Mouse (Mus musculus): ENCODE measurements around the gene Il18rap. TPM values are rescaled to one million over a fixed set of nuclear protein-coding genes. Genes with fewer than 3 reads are reported as not detected.

Il18rap gene
- 0.11 TPM for polyA plus RNA-seq (2014; fragmentation: Illumina TruSeq; extraction: RNeasy Lipid Tissue Mini Kit (QIAGEN cat#74804); ENCODE audit: low read depth, low replicate concordance)

DNA sequence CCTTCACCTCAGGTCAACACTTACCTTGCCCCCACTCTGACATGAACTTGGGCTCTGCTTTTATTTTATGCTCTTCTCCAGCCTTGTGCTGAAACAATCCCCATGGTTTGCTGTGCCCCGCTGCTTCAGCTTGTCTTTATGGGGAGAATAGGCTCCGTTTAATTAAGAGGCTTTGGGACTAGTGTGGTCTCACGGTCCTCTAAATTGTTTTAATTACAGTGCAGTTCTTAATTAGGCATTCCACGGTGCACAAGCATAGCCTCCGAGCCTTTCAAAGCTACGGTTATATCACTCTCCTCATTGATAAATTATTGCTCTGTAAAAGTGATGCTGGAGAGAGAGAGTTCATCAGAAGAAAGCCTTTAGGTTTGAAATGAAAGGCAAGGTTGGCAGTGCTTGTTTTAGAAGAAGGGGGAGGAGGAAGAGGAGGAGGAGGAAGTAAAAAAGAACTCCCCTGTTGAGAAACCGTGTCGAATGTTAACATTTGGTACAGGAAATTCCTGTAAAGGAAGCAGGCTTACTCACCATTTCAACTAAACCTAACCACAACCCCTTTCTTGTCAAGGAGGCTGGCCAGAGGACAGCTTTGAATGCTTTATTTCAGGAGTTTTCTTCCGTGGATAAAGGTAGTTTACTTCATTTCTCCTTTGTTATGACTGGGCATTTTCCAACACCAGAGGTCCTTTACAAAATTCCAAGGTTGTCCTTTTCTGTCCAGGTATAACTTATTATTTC lies at the start of gene Il18rap:
Il18rap (plus strand) TSS at position 512 of the 735 bp plus-strand sequence.

DNA sequence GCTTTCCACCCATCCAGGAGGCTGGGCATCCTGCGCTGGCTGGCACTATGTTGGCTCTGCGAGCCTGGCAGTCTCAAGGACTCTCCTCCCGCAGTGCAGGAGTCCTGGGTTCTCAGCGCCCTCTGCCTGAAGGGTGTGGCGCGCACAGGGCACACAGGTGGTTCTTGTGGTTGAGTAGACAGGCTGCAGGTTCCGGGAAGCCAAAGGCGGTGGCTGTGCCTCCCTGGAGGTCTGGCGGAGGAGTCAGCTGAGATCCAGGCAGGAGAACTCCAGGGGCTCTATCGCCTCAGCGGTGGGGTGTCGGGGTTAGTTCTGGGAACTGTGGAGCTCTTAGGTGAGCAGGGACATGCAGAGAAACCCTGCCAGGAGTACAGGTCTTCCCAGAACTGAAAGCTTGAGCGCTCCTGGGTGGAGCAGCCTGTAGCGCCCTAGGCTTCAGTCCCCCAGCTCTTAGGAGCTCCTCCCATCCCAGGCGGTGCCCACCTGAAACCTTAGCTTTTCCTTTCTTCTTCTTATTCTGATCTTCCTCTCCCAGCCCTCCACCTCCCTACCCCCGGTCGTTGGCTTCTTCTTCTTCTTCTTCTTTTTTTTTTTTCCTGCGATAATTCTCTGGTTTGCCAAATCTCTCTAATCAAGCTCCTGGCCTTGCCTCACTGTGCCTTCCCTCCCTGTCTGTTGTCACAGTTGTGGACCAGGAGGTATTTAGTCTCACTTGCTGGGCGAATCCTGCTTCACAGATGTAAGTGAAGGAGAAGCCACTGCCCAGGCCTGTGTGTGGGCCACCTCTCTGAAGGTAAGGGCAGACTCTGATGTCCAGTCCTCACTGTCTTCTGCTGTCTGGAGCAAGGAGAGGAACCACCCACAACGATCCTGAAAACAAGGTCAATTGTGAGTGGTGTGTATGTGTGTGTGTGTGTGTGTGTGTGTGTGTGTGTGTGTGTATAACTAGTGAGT lies 49.4 kb upstream of the Il18rap start, which contains the start of gene Il18r1:
Il18r1 (plus strand) TSS at position 76 of the 954 bp plus-strand sequence.

DNA sequence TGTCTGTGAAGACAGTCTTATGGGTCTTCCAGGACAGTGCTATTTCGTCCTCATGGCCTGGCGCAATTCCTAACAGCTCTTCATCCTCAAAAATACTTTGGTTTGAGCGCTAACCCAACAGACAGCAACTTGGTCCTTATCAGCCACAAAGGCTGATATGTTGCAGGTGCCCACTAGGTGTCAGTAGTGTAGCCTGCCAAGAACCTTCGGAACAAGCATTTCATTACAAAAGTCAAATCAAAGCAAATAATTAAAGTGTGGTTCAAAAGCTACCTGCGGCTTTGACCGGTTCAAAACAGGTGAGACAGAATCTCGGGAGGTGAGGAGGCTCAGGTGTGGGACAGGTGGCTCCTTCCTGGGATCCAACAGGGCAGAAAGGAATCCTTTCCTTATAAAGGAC lies 64.6 kb downstream of the Il18rap start, which contains the start of gene Slc9a4:
Slc9a4 (plus strand) TSS at position 298 of the 400 bp plus-strand sequence.

Other genes starting within 250 kb of the Il18rap start
- 0.77 TPM for gene Il1rl2, start 190.8 kb upstream of the Il18rap start, polyA plus RNA-seq (2014; fragmentation: Illumina TruSeq; extraction: RNeasy Lipid Tissue Mini Kit (QIAGEN cat#74804); ENCODE audit: low read depth, low replicate concordance)
- gene Il1rl1, start 85.8 kb upstream of the Il18rap start, polyA plus RNA-seq (2014; fragmentation: Illumina TruSeq; extraction: RNeasy Lipid Tissue Mini Kit (QIAGEN cat#74804); ENCODE audit: low read depth, low replicate concordance): 0.45 TPM
- gene Il18r1, start 49.8 kb upstream of the Il18rap start, polyA plus RNA-seq (2014; fragmentation: Illumina TruSeq; extraction: RNeasy Lipid Tissue Mini Kit (QIAGEN cat#74804); ENCODE audit: low read depth, low replicate concordance): 0.28 TPM
- 0.39 TPM for gene Slc9a4, start 64.7 kb downstream of the Il18rap start, polyA plus RNA-seq (2014; fragmentation: Illumina TruSeq; extraction: RNeasy Lipid Tissue Mini Kit (QIAGEN cat#74804); ENCODE audit: low read depth, low replicate concordance)
- gene Slc9a2, start 165.2 kb downstream of the Il18rap start, polyA plus RNA-seq (2014; fragmentation: Illumina TruSeq; extraction: RNeasy Lipid Tissue Mini Kit (QIAGEN cat#74804); ENCODE audit: low read depth, low replicate concordance): 5.9 TPM

Measured in testis, adult 10 weeks (tissue).